Mouse (Mus musculus) NIH3T3 (cell line): ENCODE results near the gene Atp2b4.
A peak's percentile ranks its signal among the peaks of the same experiment; 100 is the strongest.

ENCODE experiments used
- DNase-seq: peaks from one replicate; pipeline ENCODE4 v3.0.0-alpha.2; 2012; ENCODE audit warnings: low read depth

Atp2b4 gene

GRCm38 (mm10) chr1:133749954-133750353 lies 50.9 kb downstream of the Atp2b4 start:
- DNase-seq, result peak; percentile 78

- DNase-seq, result no peak
These were observed 55.8 kb downstream of the Atp2b4 start for GRCm38 (mm10) chr1:133745078-133745495.

DNA sequence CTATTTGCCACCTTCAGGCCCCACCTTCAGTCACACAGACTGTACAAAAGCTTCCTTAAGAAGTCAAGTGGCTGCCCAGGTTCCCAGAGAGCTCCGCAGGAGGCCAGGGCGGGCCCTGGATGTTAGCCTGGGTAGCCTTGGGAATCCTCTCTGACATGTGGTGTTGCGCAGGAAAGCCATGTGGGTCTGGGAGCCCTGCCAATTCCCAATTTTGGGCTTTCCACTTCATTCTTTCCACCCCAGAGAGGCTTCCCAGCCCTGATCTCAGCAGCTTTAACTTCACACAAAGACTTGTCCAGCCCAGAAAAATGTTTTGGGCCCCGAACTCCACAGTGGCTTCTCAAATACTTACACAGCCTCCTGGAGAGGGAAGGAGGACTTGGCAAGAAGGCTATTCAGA lies 56.2 kb downstream of the Atp2b4 start:
- peak; percentile 98 for DNase-seq

DNA sequence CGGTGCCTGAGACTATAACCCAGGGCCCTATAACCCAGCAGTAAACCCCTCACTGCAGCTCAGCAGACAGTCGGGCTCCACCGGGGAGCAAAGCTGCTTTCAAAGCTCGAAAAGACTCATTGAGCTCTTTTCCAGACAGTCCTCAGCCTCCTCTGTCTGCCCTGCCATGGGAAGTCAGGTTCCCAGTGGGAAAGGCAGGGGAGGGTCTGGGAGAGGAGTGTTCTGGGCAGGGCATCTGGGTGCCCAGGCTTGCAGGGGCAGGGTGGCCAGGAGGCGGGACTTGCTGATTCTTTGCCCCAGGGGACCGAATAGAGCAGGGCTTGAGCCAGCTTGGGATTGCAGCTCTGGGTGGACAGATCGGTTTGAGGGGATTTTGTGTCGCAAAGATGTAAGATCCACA lies 58.3 kb downstream of the Atp2b4 start:
- DNase-seq, result no peak

- DNase-seq, result no peak
These were observed 58.9 kb downstream of the Atp2b4 start for GRCm38 (mm10) chr1:133741881-133742434.

DNA sequence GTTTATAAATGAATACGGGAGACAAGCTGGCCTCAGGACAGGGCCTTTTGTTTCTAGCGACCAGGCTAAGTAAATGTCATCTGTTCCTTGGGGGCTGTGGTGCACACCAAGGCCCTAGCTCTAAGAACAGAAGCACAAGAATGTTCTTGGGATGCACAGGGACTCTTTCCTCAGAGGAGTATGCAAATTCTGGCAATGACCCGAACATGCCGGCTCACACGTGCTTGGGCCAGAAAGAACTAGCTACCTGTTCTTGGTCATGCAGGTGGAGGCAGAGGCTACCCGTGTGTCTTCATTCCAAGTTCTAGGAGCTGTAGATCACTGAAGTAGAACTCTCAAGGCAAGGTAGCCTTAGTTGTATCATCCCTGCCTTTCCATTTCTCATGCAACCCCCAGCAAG lies 59.7 kb downstream of the Atp2b4 start:
- no peak for DNase-seq

GRCm38 (mm10) chr1:133736664-133737063 lies 64.2 kb downstream of the Atp2b4 start:
- no peak for DNase-seq

- peak; percentile 78 for DNase-seq
These were observed 64.7 kb downstream of the Atp2b4 start for GRCm38 (mm10) chr1:133735995-133736652.

DNA sequence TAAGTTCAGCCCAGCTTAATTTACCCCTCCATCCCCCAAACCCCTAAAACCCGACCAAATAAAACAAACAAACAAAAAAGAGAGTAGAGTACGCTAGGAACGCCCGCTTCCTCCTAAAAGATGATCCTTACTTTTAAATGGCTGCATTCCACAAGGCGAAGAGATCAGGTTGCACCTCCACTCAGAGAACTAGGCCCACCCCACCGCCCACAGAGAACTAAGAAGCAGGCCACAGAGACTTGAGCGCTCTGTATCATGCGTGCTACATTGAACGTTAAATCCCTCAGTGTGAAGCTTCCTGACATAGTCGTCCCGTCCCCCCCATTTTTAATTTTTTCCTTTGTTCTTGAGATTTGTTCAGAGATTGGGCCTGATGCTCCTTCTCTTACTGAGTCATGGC lies 68.0 kb downstream of the Atp2b4 start:
- no peak for DNase-seq

GRCm38 (mm10) chr1:133728339-133728738 lies 72.5 kb downstream of the Atp2b4 start:
- no peak for DNase-seq

DNA sequence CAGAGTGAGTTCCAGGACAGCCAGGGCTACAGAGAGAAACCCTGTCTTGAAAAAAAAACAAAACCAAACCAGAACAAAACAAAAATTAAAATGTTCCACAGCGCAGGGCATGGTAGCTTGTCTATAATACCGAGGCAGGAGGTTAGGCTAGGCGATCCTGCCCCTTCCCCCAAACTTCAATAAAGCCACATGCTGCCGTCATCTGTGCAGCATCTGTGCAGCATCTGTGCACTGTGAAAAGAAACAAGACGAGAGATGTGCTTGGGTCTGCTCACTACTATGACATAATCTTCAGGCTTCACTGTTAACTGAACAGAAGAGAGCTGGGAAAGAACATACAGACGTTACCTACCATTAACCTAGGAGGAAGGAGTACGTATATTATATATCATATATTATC lies 80.5 kb downstream of the Atp2b4 start:
- DNase-seq, result no peak

- no peak for DNase-seq
These were observed 82.1 kb downstream of the Atp2b4 start for GRCm38 (mm10) chr1:133718786-133719185.

GRCm38 (mm10) chr1:133718296-133718695 lies 82.5 kb downstream of the Atp2b4 start:
- DNase-seq, result no peak

GRCm38 (mm10) chr1:133716464-133716863 lies 84.4 kb downstream of the Atp2b4 start:
- peak; percentile 60 for DNase-seq

- no peak for DNase-seq
These were observed 85.7 kb downstream of the Atp2b4 start for GRCm38 (mm10) chr1:133715191-133715590.

- DNase-seq, result peak; percentile 43
These were observed 87.9 kb downstream of the Atp2b4 start for GRCm38 (mm10) chr1:133713009-133713370.

- peak; percentile 54 for DNase-seq
These were observed 88.4 kb downstream of the Atp2b4 start for GRCm38 (mm10) chr1:133712288-133713008.

- DNase-seq, result no peak
These were observed 89.5 kb downstream of the Atp2b4 start for GRCm38 (mm10) chr1:133711376-133711775.

GRCm38 (mm10) chr1:133710895-133711294 lies 89.9 kb downstream of the Atp2b4 start:
- no peak for DNase-seq

GRCm38 (mm10) chr1:133709292-133709691 lies 91.5 kb downstream of the Atp2b4 start:
- DNase-seq, result no peak

- peak; percentile 56 for DNase-seq
These were observed 99.0 kb downstream of the Atp2b4 start for GRCm38 (mm10) chr1:133701824-133702223.

- DNase-seq, result no peak
These were observed 102.8 kb downstream of the Atp2b4 start for GRCm38 (mm10) chr1:133697935-133698620.

GRCm38 (mm10) chr1:133695901-133696300 lies 104.9 kb downstream of the Atp2b4 start:
- peak; percentile 69 for DNase-seq
